Mouse (Mus musculus) adrenal gland, postnatal 14 days (tissue): Measurements from ENCODE around the gene Slit3. TPM values are rescaled to one million over a fixed set of nuclear protein-coding genes. Genes with fewer than 3 reads are reported as not detected.

Experiments
- DNase-seq: peaks from one replicate; pipeline ENCODE4 v3.0.0; 2021; ENCODE audit warnings: mixed read lengths
- total RNA-seq: library from RNA; stranded (reverse); gene quantifications from 2 replicates; pipeline ENCODE4 v1.2.3, GENCODE M21; 2021

Gene Slit3
- total RNA-seq, 1 experiment from 2014 or later: 43.7 TPM

- DNase-seq: no peak
Measured at GRCm38 (mm10) chr11:35305910-35306309, 184.9 kb downstream of the Slit3 start.

GRCm38 (mm10) chr11:35306922-35307321, 185.9 kb downstream of the Slit3 start:
- no peak for DNase-seq

DNA sequence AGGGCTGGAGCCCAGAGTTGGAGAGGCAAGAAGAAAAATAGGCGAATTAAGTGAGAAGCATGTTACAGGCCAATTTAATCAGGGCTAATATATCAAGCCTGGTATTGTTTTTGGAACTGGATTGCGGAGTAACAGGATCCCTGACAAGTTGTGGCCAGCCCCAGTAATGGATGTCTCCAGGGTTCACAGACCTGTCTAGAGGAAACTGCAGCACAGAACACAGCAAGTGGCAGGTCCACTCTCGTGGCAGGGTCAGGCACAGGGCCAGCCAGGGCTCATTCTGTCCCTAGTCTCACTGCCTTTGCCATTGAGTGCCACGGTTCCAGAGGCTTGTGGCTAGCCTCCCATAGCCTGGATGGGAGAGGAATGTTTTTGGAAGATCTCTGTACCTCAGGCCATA, 187.0 kb downstream of the Slit3 start:
- no peak for DNase-seq

DNA sequence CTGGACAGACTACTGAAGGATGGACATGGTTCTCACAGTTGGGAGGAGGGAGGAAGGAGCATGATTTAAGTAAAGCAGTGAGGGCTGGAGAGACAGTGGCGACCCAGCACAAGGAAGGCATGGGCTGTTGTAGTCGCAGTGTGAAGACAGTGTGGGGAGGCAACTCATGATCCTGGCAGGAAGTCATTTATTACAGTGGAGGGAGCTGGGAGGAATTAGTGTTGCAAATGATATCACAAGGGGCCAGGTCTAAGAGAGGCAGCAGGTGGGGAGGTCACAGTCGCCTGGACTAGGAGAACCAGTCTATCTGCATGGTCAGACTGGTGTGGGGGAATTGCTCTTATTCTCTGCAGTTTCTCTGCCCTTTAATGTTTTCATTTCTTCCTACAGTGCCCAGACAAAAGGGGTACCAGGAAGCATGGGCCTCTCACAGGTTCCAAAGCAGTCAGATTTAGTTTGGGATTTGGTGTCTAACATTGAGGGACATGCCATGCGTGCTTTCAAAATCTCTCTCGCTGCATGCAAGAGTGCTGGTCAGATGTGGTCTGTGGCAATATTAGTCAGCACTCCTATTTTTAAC, 194.5 kb downstream of the Slit3 start:
- DNase-seq: no peak

DNA sequence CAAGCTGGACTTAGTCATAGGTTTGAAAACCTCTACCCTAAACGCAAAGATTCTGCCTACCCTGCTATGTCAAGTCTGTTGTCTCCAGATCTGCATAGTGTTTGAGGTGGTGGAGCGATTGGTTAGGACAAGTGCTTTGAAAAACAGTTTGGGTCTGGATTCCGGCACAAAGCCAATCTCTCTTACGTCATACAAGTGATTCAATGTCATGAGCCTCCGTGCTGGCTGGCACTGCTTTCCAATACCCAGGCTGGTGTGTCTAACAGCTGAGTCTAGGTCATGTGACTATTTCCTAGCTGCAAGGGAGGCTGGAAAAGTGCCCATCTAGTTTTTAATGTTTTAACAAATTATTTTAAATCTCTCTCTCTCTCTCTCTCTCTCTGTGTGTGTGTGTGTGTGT, 196.2 kb downstream of the Slit3 start:
- peak; percentile 67 for DNase-seq

GRCm38 (mm10) chr11:35317775-35318432, 196.9 kb downstream of the Slit3 start:
- DNase-seq: no peak

- DNase-seq: no peak
Measured at GRCm38 (mm10) chr11:35318433-35319020, 197.5 kb downstream of the Slit3 start.

GRCm38 (mm10) chr11:35320518-35320917, 199.5 kb downstream of the Slit3 start:
- DNase-seq: no peak

DNA sequence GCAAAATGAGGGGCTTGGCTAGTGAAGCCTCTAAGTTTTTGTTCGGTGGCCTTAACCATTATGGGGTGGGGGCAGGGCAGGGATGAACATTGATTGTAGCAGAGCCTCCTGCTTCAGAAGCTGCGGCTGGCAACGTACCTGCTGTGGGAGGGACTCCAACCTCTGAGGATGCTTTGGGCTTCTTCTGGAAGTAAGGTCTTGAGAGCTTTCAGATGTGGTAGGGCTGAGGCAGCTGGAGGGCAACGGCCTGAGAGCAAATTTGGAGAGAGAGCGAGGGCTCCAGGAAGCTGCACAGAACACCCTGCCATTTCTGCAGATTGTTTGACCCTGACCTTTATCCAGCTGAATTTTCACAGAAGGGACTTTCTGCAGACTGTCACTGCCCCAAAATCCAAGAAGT, 203.4 kb downstream of the Slit3 start:
- DNase-seq: peak; percentile 20

DNA sequence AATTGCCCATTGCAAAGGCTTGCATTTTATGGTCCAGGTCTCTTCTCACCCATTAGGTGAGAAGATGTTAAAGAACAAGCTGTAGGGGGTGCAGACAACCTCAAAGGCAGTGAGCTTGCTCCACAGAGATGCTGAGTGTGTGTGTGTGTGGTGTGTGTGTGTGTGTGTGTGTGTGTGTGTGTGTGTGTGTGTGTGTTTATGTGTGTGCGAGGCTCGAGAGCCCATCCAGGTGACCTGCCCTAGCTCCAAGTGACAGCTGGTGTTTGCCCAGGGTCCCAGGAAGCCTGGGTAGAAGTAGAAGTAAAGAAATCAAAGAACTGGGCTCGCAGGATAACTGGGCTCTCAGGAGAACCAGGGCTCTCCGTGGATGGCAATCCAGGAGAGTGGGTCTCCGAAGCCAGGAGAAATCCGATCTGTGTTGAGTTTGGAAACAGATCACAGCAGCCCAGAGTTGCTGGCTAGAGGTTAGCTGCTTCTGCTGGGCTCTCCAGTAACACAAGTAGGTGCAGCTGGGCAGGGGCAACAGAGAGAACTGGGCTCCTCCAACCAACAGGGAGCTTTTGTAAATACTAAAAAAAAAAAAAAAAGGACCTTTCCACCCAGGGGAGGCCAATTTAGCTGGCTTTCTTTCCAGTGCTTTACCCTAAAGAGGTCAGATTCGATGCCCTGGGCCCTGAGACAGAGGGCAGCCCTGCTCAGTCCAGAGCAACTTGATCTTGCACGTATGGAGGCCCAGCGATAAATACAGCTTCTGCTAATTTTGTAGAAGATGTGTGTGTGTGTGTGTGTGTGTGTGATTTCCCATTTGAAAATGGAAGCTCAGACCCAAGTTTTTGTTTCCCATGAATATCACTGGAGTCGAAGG, 204.3 kb downstream of the Slit3 start:
- DNase-seq: no peak

DNA sequence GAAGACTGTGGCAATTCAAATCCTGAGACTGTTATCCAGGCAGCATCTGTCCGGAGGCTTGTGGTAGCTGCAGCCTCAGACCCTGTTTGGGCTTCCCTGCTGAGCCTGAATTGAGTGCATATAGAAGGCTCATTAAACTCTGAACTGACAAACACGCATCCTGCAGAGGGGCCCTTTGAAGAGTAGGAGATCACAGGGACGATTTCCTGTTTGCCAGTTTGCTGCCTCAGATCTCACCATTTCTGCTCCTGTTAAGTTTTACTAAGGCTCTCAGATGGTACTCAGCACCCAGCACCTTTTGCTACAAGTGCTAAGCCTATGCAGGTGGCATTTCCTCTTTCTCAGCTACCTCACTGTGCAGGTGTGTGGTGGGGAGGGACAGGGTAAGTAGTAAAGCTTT, 205.3 kb downstream of the Slit3 start:
- no peak for DNase-seq

- DNase-seq: no peak
Measured at GRCm38 (mm10) chr11:35327899-35328298, 206.9 kb downstream of the Slit3 start.

DNA sequence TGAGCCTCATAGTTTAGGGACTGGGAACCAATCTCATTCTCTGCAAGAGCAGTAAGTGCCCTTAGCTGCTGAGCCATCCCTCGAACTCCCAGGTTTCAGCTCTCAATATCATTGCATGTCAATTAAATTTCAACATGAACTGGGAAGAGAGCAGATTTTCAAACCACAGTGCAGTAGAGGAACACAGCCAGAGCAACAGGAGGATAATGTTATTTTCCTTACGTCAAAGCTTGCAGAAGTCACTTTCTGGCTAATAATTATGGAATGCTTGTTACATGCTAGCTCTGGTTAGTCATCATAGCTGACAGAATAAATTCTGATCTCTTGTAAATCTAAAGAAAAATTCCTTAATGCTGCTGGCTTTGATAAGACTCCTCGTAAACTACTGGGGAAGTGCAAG, 210.5 kb downstream of the Slit3 start:
- no peak for DNase-seq

DNA sequence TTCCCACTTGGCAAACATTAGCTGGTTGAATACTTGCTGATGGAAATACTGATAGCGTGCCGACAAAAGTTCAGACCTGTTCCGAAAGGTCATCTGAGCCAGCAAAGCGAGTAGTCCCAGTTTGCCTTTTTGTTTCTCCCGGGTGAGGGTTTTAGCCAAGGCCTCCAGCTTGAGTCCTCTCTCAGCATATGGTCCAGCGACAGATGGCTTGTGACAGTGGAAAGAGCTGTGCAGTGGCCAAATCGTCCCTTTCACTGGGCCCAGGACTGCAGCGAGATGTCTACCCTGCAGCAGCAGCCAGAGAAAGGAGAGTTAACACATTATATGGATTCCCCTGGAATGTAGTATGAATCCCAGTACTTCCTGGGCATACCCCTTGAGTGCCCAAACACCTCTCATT, 215.5 kb downstream of the Slit3 start:
- no peak for DNase-seq

DNA sequence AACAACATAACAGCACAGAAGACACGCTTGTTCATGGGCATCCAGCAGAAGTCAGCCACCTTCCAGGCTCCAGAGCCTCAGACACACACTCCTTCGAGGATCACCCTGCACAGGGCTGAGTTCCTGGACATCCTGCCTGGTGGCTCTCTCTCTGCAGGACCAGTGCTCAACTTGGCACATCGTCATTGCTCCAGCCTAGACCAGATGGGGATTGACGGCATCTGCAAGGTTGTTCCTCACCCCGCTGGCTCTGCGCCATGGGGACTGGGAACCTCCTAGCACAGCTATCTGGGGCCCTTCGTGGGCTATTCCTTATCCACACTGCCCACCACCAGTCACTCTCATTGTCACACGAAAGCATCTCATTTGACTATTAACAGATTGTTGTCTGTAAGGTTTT, 216.5 kb downstream of the Slit3 start:
- DNase-seq: peak; percentile 78

DNA sequence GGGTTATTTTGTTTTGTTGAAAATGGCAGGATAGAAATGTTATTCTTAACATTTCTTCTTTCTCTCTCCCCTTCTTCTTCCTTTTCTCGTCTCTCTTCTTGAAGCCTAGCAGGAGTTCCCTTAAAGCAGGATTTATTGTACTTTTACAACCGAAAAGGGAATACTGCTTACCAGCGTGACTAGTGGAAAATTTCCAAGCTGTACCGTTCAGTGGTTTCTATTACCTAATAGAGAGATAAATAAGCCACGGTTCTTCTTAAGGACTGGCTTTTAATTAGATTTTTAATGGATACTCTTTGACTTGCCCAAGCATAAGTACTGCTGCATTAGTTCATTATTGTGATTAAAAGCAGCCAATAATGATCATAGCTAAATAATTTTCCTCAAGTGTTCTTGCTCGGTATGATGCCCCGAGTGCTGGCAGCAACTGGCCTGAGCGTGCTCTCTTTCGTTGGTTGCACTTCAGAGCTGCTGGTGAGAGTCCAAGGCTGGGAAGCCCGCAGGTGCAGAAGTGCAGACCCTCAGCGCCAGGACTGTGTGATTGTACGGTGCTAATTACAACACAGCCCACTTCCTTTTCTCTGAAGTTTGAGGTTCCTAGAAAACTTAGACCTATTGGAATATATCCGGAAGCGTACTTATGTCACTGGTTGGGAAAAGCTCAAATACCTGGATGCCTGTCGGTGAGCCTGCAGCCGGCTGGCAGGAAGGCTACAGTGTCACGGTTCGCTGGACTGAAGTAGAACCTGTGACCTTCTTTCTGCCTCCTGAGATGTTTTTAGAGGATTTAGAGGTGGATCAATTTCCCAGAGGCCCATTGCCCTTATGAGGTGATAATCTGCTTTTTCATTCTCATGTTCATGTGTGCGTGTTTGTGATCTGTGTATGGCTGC, 217.1 kb downstream of the Slit3 start:
- no peak for DNase-seq

DNA sequence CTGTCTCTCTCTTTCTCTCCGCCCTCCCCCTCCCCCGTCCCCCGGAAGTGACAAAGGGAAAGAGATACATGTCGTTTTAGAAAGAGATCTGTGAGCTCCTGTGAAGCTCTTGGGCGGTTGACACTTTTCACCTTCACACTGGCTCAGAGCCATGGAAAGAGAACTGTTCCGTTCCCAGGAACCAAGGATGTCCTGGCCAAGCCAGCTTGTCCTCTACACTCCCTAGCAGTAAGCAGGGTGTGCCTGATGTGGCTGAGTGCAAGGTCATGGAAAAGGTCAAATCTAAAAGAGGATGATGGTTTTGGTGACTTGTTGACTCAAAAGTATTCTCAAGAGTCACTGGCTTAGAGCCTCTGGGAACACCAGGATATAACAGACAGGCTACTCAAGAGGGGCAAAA, 219.7 kb downstream of the Slit3 start:
- peak; percentile 25 for DNase-seq

GRCm38 (mm10) chr11:35342486-35342885, 221.5 kb downstream of the Slit3 start:
- no peak for DNase-seq

DNA sequence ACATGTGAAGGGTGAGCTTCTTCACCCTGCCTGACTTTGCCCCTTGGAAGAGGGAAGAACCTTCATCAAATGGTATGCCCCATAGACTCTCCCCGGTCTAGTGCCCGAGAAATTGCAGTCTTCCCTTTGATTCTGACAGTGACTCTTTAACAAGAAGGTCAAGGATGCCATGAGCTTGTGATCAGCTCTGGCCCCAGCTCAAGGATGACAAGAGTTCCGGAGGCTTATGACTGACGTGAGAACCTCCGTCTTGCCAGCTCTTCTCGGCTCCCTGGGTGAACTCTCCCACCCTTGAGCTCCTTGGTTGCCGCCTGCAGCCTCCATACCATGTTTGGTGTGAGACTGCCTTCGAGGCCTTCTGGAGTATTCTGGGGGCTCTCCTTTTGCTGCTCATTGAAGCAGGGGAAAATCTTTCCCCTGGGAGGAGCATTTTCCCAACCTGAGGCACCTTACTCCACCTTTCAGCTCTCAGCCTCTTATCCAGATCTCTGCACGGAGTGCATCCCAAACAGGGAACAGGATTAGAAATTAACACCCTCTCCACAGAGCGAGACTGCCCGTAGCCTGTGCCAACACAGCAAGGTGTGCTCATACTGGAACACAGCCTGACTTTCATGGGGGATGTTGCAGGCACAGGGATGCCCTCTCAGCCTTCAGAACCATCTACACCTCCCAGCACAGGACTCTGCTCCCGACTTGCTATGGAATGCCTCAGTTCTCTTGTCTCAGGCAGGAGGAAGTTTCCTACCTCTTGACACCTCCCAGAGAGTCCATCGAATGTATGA, 224.9 kb downstream of the Slit3 start:
- DNase-seq: peak; percentile 64

- DNase-seq: no peak
Measured at GRCm38 (mm10) chr11:35348099-35348498, 227.1 kb downstream of the Slit3 start.

- no peak for DNase-seq
Measured at GRCm38 (mm10) chr11:35350968-35351367, 229.9 kb downstream of the Slit3 start.
